Mouse (Mus musculus) heart, postnatal 0 days (tissue): Measurements from ENCODE around the gene Dusp7.

Source experiments
- CTCF ChIP-seq: IDR thresholded peaks from 2 replicates; pipeline ENCODE4 v1.5.1; 2016; ENCODE audit warnings: antibody characterized with exemption, control low read depth, low read depth
- EP300 ChIP-seq: IDR thresholded peaks from 2 replicates; pipeline ENCODE4 v1.6.1; 2016; ENCODE audit warnings: antibody characterized with exemption, low read depth

GRCm38 (mm10) chr9:106345167-106345566, 23.3 kb upstream of the Dusp7 start:
- TF ChIP-seq CTCF: no peak
- no peak for TF ChIP-seq EP300
